Mouse (Mus musculus) lung, postnatal 36 days (tissue): ENCODE measurements around the gene Dnajb1.
"Not testable (repeated sequence)": the region's sequence is repeated elsewhere in the genome, so short reads cannot be mapped to it uniquely, and the experiment has no call there.

Source experiments
- DNase-seq: peaks from one replicate; pipeline ENCODE4 v3.0.0; 2022; ENCODE audit warnings: mixed read lengths

Dnajb1 gene

DNA sequence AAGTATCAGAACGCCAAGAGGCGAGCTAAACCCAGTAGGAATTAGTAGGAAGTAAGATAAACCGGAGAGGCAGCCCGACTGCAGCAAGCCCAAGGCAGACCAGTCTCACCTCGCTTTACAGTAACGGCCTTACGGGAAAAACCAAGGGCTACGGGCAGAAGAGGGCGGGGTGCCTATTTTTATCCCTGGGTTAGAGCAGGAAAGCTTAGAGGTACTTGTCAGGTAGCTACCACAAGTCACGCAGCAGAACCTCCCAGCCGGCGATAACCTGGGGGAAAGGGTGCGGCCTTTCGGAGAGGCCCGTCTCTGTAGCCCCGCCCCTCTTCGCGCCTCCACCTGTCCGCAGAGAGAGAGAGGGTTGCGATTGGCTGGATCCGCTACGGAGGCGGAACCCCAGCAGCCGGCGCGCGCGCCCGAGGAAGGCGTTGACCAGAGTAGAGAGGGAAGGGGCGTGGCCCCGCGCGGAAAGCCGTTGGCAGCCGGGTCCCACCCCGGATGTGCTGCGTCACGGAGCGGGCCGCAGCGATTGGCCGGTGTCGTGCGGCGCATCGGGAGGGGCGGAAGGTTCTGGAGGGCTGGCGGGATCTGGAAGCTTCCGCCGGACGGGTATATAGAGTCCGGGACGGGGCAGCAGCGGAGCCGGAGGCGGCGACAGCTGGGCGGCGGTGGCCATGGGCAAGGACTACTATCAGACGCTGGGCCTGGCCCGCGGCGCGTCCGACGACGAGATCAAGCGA lies at the start of gene Dnajb1, which contains the start of gene Tecr:
TSS of gene Dnajb1 (plus strand) at position 533 of the 737 bp plus-strand sequence.
TSS of gene Tecr (minus strand) at position 311 of the 737 bp plus-strand sequence.
- DNase-seq = peak; percentile 100

DNA sequence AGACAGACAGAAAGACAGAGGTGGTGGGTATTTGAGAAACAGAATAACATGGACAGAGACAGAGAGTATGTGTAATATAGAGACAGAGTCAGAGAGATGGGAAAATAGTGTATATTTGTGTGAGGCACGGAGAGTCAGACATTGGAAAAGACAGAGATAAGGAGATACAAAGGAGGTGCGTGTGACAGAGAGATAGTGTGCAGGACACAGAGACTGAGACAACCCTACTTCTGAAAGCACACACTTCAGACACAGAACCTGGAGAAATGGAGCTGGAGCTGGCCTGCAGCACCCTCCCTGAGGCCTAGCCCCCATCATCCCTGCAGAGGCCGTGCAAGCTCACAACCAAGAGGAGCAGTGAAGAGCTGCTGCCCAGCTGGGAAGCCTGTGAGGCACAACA lies 45.3 kb upstream of the Dnajb1 start:
- no peak for DNase-seq

DNA sequence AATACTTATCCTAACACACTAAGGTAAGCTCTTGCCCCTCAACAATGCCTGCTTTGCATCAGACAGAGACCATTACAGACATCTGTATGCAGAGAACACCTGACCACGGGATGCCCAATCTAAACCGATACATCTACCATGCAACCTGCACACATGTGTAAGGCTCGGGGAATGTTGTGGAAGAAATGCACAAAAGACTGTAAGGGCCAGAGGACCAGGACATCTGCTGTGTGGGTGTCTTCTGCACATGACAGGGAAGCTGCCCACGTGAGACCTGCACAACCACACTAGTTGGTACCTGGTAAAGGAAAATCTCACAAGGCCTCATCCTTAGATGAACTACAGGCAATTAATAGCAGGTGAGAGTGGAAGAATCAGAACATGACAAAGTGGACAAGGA lies 44.7 kb upstream of the Dnajb1 start:
- no peak for DNase-seq

DNA sequence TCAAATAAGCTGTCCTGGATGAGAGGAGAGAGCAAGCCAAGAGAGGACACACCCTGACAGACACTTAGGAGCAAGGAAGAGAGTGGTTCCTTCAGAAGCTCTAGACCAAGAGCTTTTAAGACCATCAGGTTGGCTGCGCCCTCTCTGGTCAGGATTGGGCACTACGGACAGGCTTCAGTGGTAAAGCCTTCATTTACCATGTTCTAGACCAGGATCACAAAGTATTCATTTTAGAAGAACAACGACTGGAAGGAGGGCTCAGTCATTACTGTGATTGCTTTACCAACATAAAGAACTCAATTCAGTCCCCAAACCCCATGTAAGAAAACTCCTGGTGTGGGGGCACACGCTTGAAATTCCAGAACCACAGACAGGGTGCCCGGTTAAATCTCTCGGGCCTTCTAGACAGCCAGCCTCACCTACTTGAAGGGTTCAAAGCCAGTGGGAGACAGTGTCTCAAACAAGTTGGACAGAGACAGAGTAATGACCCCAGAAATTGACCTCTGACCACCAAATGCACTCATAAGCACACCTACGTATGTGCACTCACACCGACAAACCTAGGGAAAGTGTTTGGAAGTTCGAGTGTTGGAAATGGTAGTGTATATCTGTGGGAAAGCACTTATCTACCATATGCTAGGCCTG lies 42.1 kb upstream of the Dnajb1 start:
- DNase-seq = peak; percentile 41

DNA sequence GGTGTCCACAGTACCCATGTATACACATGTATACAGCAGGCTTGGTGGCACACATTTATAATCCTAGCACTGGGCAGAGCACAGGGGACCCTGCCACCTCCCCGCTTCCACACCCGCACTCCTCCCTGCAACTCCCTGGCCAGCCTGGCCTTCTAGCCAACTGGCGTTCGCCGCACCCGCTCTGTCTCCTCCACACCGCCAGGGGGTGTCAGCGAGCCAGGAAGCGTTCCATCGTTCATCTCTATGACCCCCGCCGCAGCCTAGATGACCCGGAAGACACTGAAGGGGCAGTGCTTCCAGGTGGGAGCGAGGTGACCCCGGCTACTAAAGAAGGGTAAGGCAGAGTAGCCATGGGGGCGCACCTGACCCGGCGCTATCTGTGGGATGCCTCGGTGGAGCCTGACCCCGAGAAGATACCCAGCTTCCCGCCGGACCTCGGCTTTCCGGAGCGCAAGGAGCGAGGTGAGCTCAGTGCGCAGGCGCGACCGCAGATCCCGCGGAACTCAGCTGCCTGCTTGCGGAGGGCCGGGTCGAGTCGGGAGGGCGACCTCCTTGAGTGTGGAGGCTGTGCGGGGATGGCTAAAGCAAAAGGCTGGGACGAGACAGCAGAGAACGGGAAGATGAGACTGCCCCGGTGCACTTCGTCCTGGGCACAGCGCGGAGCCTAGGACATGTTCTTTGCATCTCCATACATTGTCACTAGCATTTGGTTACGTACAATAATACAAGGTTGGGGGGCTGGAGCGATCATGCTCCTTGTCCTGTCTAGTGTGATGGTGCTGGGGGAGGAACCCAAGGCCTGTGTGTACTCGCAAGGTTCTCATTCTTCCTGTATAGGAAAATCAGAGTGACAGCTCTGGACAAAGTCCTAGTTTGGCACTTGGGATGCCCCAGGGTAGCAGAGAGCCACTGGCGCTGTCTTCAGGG lies 41.3 kb upstream of the Dnajb1 start, which contains the start of gene Ndufb7:
TSS of gene Ndufb7 (plus strand) at position 203 of the 927 bp plus-strand sequence.
- DNase-seq = peak; percentile 96

DNA sequence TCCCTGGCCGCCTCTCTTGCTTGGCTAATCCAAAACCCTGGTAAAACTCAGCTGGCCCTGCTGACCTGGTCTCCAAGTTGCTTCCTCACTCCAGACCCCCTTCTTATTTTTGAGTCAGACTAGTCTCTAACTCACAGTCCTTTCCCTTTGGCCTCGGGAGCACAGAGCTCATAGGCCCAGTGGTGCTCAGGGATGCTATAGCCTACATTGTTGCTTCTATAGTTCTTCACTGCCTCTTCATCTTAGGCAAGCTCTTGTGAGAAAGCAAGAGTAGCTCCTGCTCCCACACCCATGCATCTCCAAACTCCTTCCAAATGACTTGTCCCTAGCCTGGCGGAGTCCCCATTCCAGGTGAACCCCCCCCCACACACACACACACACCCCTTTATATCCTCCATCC lies 40.3 kb upstream of the Dnajb1 start:
- no peak for DNase-seq

DNA sequence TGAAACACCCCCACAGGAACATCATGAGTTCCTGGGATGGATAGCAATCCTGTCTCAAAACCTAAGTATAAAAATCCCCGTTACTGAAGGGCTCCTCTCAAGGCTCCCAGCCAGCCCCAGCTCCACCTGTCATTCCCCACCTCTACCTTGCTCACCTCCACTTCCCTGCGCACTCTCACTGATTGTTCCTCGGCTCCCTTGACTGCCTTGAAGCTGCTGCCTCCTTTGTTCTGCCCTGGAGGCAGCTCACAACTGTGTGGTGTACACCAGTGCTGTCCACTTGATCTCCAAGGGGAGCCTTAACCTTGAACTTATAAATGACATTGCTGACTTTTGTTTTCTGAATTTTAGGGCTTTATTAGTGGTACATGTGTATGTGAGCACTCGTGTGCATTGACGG lies 39.9 kb upstream of the Dnajb1 start:
- no peak for DNase-seq

DNA sequence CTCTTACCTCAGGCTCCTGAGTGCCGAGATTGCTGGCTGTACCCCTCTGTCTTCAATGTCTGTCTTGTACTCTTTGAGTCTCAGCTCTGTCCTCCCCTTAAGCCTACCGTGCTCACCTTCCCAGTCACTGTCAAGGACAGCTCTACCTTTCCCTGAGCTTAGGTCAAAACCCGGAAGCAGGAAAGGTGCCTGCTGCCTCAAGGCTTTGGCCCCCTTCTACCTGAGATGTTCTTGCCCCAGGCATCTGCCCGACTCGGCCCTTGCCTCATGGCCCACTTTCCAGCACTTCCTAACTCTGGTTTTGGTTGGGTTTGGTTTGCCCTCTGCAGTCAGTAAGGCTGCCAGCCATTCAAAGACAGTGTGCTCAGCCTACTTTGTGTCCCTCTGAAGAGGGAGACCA lies 39.2 kb upstream of the Dnajb1 start:
- DNase-seq = no peak

DNA sequence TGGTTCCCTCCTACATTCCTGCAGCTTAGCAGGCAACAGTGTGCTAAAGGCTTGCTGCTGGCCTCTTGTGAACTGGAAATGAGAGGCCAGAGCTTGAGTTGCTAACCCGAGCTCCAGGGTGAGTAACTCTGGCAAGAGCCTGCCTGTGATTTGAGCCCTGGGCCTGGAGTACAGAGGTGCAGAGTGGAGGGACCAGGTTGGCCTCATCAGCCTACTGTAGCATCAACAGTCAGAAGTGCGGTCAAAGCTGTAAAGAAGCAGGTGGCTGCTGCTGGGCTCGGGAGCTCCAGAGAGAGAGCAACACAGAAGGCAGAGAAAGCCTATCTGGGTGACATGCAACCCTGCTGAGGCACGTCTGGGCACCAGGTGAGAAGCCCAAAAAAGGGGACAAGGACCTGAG lies 38.8 kb upstream of the Dnajb1 start:
- DNase-seq = no peak

DNA sequence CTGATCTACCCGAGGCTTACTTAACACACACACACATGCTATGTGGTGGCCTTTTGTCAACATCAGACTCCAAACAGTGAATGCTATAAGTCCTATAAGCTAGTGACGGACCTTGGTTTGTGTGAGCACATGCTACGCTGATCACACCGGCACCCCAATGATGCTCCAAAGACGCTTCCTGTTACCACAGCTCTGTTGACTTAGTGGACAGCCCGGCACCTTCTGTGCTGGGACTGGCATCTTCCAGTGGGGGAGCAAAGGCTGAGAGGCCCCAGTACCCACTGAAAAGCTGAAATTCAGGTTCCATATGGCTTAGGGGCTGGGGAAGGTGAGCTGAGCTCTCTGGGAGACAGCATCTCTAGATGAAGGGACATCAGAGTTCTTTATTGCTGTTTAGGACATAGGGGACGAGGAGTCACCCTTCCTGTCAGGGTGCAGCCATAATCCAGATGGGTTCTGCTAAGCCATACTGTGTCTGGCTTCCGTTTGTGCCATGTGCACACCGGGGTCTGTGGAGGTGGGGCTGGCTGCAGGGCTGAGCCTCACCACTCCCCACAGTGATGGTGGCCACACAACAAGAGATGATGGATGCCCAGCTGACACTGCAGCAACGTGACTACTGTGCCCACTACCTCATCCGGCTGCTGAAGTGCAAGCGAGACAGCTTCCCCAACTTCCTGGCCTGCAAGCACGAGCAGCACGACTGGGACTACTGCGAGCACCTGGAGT lies 37.6 kb upstream of the Dnajb1 start:
- no peak for DNase-seq

DNA sequence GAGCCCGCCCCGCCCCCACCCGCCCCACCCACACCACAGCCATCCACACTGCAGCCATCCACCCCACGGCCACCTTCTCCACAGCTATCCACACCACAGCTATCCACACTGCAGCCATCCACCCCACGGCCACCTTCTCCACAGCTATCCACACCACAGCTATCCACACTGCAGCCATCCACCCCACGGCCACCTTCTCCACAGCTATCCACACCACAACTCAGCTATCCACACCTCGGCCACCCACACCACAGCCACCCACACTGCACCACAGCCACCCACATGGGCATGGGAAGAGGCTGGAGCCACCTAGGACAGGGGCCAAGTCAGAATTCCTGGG lies 37.0 kb upstream of the Dnajb1 start:
- not testable (repeated sequence) for DNase-seq

DNA sequence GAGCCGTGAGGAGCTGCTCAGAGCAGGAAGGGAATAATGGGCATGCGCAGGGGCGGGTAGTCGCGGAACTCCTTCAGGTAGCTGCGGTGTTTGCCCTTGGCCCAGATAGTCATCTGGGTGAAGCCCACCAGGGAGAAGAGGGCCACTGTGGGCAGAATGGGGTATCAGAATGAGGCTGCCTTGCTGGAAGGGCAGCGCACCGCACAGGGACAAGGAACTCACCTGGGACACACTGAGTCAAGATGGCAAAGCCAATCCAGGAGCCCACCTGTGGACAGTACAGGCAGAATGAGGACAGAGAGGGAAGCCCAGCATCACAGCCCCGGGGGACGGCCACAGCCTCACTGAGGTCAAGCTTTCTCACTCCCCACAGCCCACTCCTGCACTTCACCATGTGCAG lies 36.2 kb upstream of the Dnajb1 start:
- DNase-seq = no peak

DNA sequence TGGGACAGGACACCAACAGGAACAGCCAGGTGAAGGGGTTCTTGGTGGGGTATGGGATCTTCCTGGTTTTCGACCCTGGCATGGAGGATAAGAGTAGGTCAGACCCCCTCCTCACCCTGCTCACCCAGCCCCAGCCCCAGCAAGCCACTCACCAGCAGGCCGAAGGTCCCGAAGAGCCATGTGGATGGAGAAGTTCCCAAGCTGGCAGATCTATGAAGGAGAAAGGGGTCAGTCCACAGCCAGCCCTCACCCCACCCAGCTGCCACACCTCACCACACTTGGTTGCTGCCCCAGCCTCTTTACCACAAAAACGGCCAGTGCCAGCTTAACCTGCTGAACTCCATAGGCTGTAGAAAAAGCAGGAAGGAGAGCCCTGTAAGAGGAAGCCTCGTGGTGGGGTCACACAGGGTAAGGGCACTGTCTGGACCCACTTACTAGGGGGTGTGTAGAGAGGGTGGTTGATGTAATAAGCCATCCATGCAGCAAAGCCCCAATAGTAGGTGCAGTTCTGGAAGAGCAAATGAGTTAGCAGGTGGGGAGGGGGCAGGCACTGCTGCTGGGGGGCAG lies 35.7 kb upstream of the Dnajb1 start:
- no peak for DNase-seq

DNA sequence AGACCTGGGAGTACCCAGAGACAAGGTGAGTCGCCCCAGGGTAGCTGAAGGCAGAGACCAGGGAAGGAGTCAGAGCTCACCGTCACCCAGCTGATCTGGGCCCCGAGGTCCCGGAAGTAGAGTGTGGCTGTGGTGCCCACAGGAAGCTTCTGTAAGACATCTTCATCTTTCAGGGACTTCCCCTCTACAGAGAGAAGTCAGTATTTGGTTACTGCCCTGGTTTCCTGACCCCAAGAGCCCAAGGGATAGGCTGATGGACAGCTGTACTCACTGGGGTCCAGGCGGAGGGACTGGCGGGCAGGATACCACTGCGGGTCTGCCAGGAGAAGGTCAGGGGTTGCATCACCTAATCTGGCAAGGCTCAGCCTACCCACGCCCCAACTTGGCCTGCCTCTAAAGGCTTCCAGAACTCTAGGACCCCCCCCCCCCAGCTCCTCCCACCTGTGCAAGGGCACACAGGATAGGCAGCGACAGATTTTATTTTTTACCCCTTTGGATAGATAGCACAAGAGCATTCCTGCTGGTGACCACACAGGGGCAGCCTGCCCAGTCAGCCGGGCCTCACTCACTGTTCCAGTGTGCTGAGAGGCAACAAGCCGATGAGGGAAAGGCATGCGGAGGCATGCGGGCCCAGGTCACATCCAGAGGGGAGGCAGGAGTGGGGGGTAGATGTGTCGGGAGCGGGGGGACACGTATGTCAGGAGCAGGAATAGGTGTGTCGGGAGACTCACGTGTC lies 34.7 kb upstream of the Dnajb1 start:
- DNase-seq = peak; percentile 45

DNA sequence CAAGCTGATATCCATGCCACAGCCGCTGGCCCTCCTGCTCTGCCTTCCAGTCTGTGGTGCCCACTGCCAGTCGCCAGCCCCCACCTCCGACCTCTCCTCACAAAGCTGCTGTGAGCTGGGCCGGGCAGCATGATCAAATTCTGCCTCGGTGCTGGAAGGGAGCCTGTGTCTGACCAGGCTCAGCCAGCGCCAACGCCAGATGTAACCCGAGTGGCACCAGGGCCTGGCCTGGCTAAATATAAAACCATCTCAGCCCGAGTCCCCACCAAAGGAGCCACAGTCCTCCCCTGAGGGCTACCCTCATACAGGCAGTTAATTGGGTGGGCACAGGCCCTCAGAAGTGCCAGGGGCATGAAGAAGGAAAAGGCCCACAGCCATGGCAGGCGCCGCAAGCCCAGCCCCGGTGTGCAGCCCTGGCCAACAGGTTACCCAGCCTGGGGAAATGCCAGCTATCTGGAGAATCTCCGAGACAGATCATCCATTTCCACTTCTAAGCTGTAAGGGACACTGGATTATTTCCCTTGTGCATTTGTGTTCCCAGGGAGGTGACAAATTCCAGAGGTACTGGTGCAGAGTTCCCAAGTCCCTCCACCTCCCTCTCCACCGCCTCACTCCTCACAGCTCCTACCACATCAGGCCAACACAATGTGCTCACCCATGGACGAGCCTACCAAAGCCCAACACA lies 33.2 kb upstream of the Dnajb1 start:
- no peak for DNase-seq

DNA sequence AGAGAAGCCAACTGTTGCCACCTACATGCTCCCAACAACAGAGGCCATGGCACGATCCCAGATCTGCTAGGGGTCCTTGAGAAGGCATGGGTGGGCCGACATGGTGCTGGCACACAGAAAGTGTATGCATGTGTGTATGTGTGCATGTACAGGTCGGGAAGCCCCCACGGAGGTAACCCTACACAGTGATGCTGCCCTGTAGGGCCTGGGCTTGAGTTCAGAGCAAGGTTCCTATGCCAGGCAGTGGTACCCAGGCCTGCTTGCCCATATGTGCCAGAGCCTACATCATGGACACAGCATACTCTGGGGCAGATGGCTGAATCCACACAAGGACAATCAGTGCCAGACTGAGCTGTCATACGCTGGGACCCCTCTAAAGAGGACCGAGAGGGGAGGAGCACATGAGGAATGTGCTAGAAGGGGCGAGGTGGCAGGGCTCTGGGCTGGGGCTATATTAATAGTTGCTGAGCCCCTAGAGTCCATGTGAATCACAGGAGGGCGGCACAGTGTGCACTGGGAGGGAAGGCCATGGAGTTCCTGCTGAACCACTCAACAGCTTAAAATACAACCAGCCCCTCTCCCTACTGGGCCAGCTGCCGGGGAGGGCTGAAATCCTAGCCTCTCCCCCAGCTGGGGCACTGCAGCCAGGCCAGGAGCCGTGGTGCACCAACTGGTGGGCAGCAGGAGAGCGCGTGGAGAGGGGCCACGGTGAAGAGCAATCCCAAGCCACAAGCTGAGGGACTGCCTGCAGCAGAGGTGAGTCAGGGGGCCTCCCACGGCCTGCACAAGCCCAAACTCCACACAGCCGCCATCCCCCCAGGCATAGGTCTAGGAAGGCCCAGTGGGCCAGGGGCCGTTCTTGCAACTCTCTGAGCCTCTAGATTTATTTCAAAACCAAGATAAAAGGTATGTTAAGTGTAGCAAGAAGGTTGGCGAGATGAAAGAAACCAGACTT lies 32.2 kb upstream of the Dnajb1 start:
- no peak for DNase-seq

DNA sequence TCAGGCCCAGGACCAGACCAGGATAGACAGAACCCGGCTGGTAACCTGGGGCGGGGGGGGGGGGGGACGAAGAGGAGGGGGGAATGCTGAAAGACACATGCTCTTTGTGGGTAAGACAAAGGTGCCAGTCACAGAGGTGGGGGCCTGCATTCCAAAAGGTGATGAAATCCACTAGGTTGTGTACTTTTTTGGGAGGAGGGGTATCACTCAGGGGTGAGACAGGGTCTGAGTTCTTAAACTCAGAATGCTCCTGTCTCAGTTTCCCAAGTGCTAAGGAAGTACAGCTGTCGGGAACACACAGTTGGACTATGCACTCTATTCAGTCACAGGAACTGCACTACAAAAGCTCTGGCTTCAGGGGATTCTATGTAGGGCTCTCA lies 31.5 kb upstream of the Dnajb1 start:
- DNase-seq = no peak

DNA sequence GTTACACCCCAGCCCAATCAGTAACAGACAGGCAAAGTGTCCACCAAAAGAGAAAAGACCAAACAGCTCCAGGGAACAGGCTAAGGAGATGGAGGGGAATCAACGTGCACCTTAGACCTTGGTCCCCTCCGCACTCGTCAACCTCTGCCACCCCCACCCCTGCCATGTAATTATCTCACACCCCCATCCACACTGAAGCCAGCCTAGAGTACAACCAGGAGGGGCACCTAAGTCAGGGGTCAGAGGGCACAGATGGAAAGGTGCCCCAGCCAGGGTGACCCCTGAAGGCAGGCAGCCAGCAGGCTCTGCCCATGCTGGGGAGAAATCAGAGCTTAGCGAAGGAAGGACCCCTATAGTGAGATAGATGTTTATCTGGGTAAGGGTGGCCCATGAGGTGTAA lies 31.1 kb upstream of the Dnajb1 start:
- DNase-seq = no peak

DNA sequence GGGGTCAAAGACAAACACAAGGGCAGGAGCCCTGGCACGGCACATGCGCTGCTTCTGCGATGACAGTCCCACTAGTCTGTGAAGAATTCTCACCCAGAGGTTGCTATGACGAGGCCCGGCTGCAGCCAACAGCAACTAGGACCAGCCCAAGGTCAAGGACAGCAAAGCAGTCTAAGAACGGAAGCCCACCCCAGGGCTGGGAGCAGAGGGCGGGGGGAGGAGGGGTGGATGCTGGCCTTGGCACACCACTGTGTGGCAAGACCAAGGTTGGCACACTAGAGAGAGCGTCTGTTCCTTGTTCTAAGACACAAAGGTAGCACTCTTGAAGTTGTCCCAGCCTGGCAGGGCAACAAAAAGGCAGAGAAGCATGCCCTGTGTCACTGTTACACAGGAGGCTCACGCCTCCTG lies 30.6 kb upstream of the Dnajb1 start:
- no peak for DNase-seq
